Mouse (Mus musculus): ENCODE results near the gene Eme2. TPM values are rescaled to one million over a fixed set of nuclear protein-coding genes. Genes with fewer than 3 reads are reported as not detected.

The Eme2 gene
- polyA plus RNA-seq, 1 experiment from 2014 or later, result 23.4 TPM

DNA sequence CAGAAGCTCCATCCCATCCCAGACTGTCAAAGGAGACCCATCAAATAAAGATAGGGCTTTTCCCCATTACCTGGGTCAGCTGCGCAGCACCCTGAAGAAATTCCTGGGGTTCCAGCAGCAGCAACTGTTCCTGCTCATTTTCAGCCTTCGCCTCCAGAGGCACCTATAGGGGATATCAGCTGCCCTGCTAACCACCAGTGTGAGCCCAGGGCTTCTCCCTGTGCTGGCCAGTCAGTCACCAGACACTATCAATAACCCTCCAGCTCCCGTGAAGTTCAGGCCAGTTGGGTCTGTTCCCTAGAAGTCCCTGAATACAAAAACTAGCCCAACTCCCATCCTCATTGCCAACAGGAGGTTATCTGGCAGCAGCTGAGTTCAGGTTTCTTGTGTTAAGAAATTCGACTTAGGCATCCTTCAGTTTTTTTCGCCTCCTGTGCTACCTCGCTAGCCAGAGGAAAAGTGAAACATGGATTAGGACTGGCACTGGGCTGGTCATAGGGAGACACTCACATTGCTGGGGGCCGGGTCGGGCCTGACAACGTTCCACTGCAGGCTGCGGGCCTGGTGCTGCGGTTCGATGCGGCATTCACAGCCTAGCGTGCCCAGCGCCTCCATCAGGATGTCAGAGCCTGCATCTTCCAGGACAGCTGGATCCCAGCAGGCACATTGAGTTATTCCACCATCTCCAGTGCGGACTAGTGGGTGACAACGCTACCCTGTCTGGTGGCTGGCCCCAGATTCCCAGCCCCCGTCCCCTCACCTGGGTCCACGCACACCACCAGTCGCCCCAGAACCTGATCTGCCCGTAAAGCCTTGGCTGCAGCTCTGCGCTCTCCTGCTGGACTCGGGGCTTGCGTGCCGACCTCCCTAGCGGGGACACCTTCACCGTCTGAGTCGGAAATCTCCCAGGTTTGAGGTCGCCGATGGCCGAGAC, 559 bp downstream of the Eme2 start:
- Histone ChIP-seq H3K27me3 (replicated peaks; ENCODE audit: control insufficient read depth, insufficient read depth, low read length) (no peaks in the 10 kb centered on the region), H3K27ac (ENCODE audit: low read depth, low read length) (peak overlapping the region; percentile 87; the same call in 1 of the 2 replicates), H3K4me1 (replicated peaks; ENCODE audit: control insufficient read depth, insufficient read depth, low read length) (peaks cover 28% of the 10 kb centered on the region), H3K4me3 (ENCODE audit: low read depth, low read length) (peak overlapping the region; percentile 91), H3K4me2 (peak overlapping the region; percentile 99), H3K9ac (ENCODE audit: low read depth, low read length) (peak overlapping the region; percentile 97), H3K9me3 (ENCODE audit: control insufficient read depth, low read length) (no peaks in the 10 kb centered on the region), H3K36me3 (ENCODE audit: control insufficient read depth, insufficient read depth, low read length) (peaks cover 52% of the 10 kb centered on the region)
- 9% methylated on average over 31 of the region's 31 CpGs for WGBS
- no peak for DNase-seq (ENCODE audit: low spot score)
- peak; percentile 24 for ATAC-seq (replicated peaks; ENCODE audit: low FRiP score)

DNA sequence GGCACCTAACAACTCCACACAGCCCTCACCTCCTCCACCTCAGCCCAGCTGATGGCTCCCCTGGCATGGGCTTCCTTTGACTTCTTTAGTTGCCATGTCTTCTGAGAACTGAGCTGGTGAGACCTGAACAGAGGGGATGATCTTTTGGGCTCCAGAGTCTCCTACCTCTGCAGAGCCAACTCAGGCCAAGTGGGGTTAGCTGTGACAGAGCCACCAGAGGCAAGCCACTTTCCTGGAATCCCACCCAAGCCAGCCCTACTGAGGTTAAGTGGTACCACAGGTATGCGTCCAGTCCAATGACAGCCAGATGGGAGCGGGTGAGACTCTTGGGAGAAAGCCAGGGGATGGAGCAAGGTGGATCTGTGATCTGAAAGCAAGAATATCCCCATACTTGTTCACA, 1.6 kb downstream of the Eme2 start:
- 88% methylated on average over 2 of the region's 2 CpGs for WGBS
- H3K36me3 ChIP-seq (ENCODE audit: control insufficient read depth, insufficient read depth, low read length), result peaks cover 44% of the 10 kb centered on the region
- peak overlapping the region; percentile 91 for H3K4me3 ChIP-seq (ENCODE audit: low read depth, low read length)
- peaks cover 28% of the 10 kb centered on the region for H3K4me1 ChIP-seq (replicated peaks; ENCODE audit: control insufficient read depth, insufficient read depth, low read length)
- H3K4me2 ChIP-seq, result peak overlapping the region; percentile 99; the same call in 1 of the 2 replicates
- H3K27me3 ChIP-seq (replicated peaks; ENCODE audit: control insufficient read depth, insufficient read depth, low read length), result no peaks in the 10 kb centered on the region
- ATAC-seq (replicated peaks; ENCODE audit: low FRiP score) (no peak), DNase-seq (ENCODE audit: low spot score) (no peak)
- H3K9ac ChIP-seq (ENCODE audit: low read depth, low read length), result peak overlapping the region; percentile 12; the same call in 1 of the 2 replicates
- H3K27ac ChIP-seq (ENCODE audit: low read depth, low read length), result no peak overlapping the region
- H3K9me3 ChIP-seq (ENCODE audit: control insufficient read depth, low read length), result no peaks in the 10 kb centered on the region

DNA sequence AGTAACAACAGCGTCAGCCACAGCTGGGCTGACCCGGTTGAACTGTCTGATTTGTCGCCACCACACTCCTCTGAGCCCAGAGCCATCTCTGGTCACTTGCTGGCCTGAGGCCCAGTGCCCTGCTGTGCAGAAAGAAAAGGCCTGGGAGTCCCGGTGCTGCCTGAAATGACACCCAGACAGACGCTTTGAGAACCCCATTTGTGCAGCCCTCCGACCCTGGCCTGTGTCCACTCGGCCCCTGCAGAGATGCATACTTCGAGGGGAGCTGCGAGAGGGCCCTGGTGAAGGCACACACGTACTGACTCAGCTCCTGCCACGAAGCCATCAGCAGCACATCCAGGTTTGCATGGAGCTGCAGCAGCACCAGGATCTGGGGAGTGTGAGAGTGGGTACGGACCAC, 2.1 kb downstream of the Eme2 start:
- ATAC-seq (replicated peaks; ENCODE audit: low FRiP score) (no peak), DNase-seq (ENCODE audit: low spot score) (no peak)
- Histone ChIP-seq H3K9ac (ENCODE audit: low read depth, low read length) (no peak overlapping the region), H3K9me3 (ENCODE audit: control insufficient read depth, low read length) (no peaks in the 10 kb centered on the region), H3K27me3 (replicated peaks; ENCODE audit: control insufficient read depth, insufficient read depth, low read length) (no peaks in the 10 kb centered on the region), H3K27ac (ENCODE audit: low read depth, low read length) (no peak overlapping the region), H3K4me1 (replicated peaks; ENCODE audit: control insufficient read depth, insufficient read depth, low read length) (peaks cover 28% of the 10 kb centered on the region), H3K4me3 (ENCODE audit: low read depth, low read length) (no peak overlapping the region), H3K36me3 (ENCODE audit: control insufficient read depth, insufficient read depth, low read length) (peaks cover 42% of the 10 kb centered on the region), H3K4me2 (no peak overlapping the region)
- WGBS, result 88% methylated on average over 12 of the region's 12 CpGs

DNA sequence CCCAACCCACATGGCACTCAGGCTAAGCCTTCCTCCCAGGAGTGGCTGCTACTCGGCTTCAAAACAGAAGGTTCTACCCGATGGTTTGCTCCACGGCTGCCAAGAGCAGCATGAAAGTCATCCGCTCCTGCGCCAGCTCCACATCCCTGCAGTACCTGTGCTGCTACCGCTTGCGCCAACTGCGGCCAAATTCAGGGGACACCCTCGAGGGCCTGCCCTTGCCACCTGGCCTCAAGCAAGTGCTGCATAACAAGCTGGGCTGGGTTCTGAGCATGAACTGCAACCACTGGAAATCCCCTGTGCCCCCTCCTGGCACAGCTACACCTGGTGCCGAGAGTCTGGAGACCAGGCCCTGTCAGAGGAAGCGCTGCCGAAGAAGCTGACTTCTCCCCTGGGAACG, 3.6 kb downstream of the Eme2 start:
- Histone ChIP-seq H3K4me3 (ENCODE audit: low read depth, low read length) (no peak overlapping the region), H3K27ac (ENCODE audit: low read depth, low read length) (no peak overlapping the region), H3K36me3 (ENCODE audit: control insufficient read depth, insufficient read depth, low read length) (peaks cover 32% of the 10 kb centered on the region), H3K27me3 (replicated peaks; ENCODE audit: control insufficient read depth, insufficient read depth, low read length) (no peaks in the 10 kb centered on the region), H3K4me2 (no peak overlapping the region), H3K9me3 (ENCODE audit: control insufficient read depth, low read length) (no peaks in the 10 kb centered on the region), H3K4me1 (replicated peaks; ENCODE audit: control insufficient read depth, insufficient read depth, low read length) (peaks cover 23% of the 10 kb centered on the region), H3K9ac (ENCODE audit: low read depth, low read length) (no peak overlapping the region)
- ATAC-seq (replicated peaks; ENCODE audit: low FRiP score) (no peak), DNase-seq (ENCODE audit: low spot score) (no peak)
- 84% methylated on average over 13 of the region's 13 CpGs for WGBS

DNA sequence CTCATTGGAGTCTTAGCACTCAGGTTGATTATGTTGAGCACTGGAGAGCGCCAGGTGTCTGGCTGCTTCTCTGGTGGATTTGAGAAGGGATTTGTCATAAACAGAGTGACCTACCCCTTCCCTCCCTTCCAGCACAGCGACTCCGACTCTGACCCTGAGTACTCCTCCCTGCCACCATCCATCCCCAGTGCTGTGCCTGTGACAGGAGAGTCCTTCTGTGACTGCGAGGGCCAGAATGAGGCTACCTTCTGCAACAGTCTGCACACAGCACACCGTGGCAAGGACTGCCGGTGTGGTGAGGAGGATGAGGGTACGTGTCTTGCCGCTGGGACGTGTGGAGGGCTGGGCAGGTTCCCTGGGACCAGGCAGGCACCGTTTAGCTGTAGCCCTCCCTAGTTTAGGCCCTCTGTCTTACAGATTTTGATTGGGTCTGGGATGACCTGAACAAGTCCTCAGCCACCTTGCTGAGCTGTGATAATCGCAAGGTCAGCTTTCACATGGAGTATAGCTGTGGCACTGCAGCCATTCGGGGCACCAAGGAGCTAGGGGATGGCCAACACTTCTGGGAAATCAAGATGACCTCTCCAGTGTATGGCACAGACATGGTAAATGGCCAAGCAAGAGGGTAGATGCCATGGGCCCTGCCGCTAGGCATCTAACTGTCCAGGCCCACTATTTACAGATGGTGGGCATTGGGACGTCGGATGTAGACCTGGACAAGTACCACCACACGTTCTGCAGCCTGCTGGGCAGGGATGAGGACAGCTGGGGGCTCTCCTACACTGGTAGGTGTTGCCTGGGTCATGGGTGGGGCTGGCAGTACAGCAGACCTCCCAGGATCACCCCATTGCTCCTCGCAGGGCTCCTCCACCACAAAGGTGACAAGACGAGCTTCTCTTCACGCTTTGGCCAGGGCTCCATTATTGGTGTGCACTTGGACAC, 4.5 kb downstream of the Eme2 start:
- Histone ChIP-seq H3K27me3 (replicated peaks; ENCODE audit: control insufficient read depth, insufficient read depth, low read length) (no peaks in the 10 kb centered on the region), H3K4me1 (replicated peaks; ENCODE audit: control insufficient read depth, insufficient read depth, low read length) (peaks cover 20% of the 10 kb centered on the region), H3K9ac (ENCODE audit: low read depth, low read length) (no peak overlapping the region; the same call in 1 of the 2 replicates), H3K27ac (ENCODE audit: low read depth, low read length) (no peak overlapping the region; the same call in 1 of the 2 replicates), H3K4me2 (no peak overlapping the region), H3K4me3 (ENCODE audit: low read depth, low read length) (no peak overlapping the region; the same call in 1 of the 2 replicates), H3K36me3 (ENCODE audit: control insufficient read depth, insufficient read depth, low read length) (peaks cover 32% of the 10 kb centered on the region), H3K9me3 (ENCODE audit: control insufficient read depth, low read length) (no peaks in the 10 kb centered on the region)
- no peak for ATAC-seq (replicated peaks; ENCODE audit: low FRiP score)
- WGBS, result 84% methylated on average over 19 of the region's 19 CpGs
- DNase-seq (ENCODE audit: low spot score), result no peak

DNA sequence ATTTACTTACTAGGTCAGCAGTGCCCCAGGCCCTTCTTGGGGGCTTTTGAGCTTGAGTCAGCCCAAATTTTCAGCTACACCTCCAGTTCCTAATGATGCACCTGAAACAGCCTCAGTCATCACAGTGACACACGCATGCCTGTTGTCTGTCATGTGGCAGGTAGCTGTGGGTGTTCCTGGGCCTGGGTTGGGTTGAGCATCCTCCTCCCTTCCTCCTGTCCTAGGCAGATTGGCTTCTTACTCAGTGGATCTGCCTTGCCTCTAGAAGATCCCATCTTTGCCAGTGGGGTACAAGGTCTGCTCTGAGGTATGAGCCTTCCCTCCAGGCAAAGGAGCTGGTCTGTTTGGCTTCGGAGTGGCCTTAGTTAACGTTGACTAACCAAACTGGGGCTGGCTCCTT, 6.0 kb downstream of the Eme2 start:
- Histone ChIP-seq H3K27me3 (replicated peaks; ENCODE audit: control insufficient read depth, insufficient read depth, low read length) (no peaks in the 10 kb centered on the region), H3K4me3 (ENCODE audit: low read depth, low read length) (peak overlapping the region; percentile 17; the same call in 1 of the 2 replicates), H3K27ac (ENCODE audit: low read depth, low read length) (no peak overlapping the region), H3K4me1 (replicated peaks; ENCODE audit: control insufficient read depth, insufficient read depth, low read length) (peaks cover 23% of the 10 kb centered on the region), H3K36me3 (ENCODE audit: control insufficient read depth, insufficient read depth, low read length) (peaks cover 39% of the 10 kb centered on the region), H3K4me2 (peak overlapping the region; percentile 96; the same call in 1 of the 2 replicates), H3K9ac (ENCODE audit: low read depth, low read length) (no peak overlapping the region), H3K9me3 (ENCODE audit: control insufficient read depth, low read length) (no peaks in the 10 kb centered on the region)
- no peak for DNase-seq (ENCODE audit: low spot score)
- WGBS, result 83% methylated on average over 3 of the region's 3 CpGs
- ATAC-seq (replicated peaks; ENCODE audit: low FRiP score), result no peak

DNA sequence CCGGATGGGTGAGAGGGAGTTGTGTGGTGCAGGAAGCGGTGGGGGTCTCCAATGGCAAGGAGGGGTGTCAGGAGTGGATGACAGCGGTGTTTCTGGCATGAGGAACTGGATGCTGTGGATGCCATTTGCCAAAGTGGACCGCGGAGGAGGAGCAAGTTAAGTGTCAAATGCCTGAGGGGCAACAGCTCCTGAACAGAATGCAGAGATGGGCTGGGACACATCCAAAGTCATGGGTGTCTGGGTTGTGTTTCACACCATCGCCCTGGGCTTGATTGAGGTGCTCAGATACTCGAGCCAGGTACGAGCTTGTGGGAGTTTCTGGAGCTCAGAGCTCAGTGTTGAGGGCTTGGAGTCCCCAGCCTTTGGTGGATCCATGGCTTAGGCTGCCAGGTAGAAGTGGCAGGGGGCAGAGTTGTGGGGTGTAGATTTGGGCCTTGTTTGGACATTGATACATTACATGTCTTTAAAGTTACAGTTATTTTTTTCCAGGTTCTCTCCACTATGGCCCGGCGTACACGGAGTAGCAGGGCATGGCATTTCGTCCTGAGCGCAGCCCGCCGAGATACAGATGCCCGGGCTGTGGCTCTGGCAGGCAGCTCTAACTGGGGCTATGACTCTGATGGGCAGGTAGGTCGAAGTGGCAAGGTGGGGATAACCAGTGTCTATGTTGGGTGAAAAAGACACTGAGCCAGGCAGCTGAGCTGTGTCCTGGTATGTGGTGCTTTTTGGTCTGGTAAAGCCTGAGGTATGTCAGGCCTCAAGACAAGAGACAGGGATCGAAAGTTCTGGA, 7.4 kb downstream of the Eme2 start:
- H3K4me2 ChIP-seq, result peak overlapping the region; percentile 96
- peak overlapping the region; percentile 60; the same call in 1 of the 2 replicates for H3K27ac ChIP-seq (ENCODE audit: low read depth, low read length)
- ATAC-seq (replicated peaks; ENCODE audit: low FRiP score), result no peak
- 60% methylated on average over 18 of the region's 18 CpGs for WGBS
- H3K27me3 ChIP-seq (replicated peaks; ENCODE audit: control insufficient read depth, insufficient read depth, low read length), result no peaks in the 10 kb centered on the region
- peak overlapping the region; percentile 76 for H3K4me3 ChIP-seq (ENCODE audit: low read depth, low read length)
- no peak for DNase-seq (ENCODE audit: low spot score)
- H3K9ac ChIP-seq (ENCODE audit: low read depth, low read length), result peak overlapping the region; percentile 80
- peaks cover 18% of the 10 kb centered on the region for H3K4me1 ChIP-seq (replicated peaks; ENCODE audit: control insufficient read depth, insufficient read depth, low read length)
- peaks cover 42% of the 10 kb centered on the region for H3K36me3 ChIP-seq (ENCODE audit: control insufficient read depth, insufficient read depth, low read length)
- H3K9me3 ChIP-seq (ENCODE audit: control insufficient read depth, low read length), result no peaks in the 10 kb centered on the region

DNA sequence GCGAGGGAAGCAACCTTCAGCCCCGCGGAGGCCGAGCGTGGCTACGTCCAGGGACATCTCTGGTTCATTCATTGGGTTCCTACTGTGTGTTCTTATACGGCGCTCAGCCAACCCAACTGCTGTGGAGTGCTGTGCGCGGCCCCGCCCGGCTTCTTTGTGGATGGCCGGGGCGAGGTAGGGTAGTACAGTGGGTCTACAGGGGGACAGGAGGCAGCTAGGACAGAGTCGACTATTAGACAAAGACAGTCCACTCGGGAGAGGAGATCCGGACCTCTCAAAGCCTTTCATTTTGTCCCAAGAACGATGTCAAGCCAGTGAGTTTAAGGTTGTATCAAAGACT, 8.0 kb downstream of the Eme2 start:
- DNase-seq (ENCODE audit: low spot score), result no peak
- H3K27me3 ChIP-seq (replicated peaks; ENCODE audit: control insufficient read depth, insufficient read depth, low read length), result no peaks in the 10 kb centered on the region
- ATAC-seq (replicated peaks; ENCODE audit: low FRiP score), result peak; percentile 11
- H3K4me2 ChIP-seq, result peak overlapping the region; percentile 96
- peak overlapping the region; percentile 60 for H3K27ac ChIP-seq (ENCODE audit: low read depth, low read length)
- H3K4me1 ChIP-seq (replicated peaks; ENCODE audit: control insufficient read depth, insufficient read depth, low read length), result peaks cover 18% of the 10 kb centered on the region
- peak overlapping the region; percentile 76 for H3K4me3 ChIP-seq (ENCODE audit: low read depth, low read length)
- peak overlapping the region; percentile 80 for H3K9ac ChIP-seq (ENCODE audit: low read depth, low read length)
- WGBS, result under 1% methylated on average over 18 of the region's 18 CpGs
- no peaks in the 10 kb centered on the region for H3K9me3 ChIP-seq (ENCODE audit: control insufficient read depth, low read length)
- peaks cover 36% of the 10 kb centered on the region; the same call in 1 of the 2 replicates for H3K36me3 ChIP-seq (ENCODE audit: control insufficient read depth, insufficient read depth, low read length)
